Mouse (Mus musculus): ENCODE results near the gene Hjurp. TPM values are rescaled to one million over a fixed set of nuclear protein-coding genes. Genes with fewer than 3 reads are reported as not detected.
A peak's percentile ranks its signal among the peaks of the same experiment; 100 is the strongest.

The Hjurp gene
- polyA plus RNA-seq, 1 experiment from 2014 or later = 85.4 TPM

DNA sequence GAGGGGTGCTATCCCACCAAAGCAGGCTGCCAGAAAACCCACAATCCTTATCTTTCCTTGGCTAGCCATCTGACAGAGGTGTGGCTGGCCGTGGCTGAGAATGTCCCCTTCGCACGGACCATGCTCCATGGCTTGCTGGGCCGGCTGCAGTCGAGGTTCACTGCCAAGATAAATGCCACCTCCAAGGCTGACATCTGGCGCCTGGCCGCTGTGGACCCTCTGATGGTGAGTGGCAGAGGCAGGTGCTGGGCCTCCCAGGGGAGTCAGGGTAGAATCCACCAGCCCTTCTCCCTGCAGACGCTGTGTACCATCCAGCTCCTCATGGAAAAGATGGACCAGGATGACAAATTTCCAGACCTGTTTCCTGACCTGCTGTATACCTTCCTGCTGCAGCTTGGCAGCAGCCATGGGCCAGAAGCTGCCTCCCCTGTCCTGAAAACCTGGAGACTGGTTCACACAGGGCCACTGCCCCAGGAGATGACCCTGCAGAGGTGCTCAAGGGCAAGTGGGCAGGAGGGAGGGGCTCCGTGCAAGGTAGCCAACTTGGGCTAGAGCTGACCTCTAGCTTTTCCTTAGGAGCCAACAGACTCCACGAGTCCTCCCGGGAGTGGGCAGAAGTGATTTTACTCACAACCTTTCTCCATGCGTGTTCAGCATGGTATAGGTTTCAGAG, 22.5 kb downstream of the Hjurp start:
- no peaks in the 10 kb centered on the region for H3K36me3 ChIP-seq (replicated peaks)
- H3K4me3 ChIP-seq = no peak overlapping the region
- no peak overlapping the region for H3K27ac ChIP-seq
- 88% methylated on average over 12 of the region's 12 CpGs for WGBS
- no peak overlapping the region for H3K4me2 ChIP-seq
- H3K9me3 ChIP-seq = peaks cover 37% of the 10 kb centered on the region
- no peak for ATAC-seq (replicated peaks)
- no peaks in the 10 kb centered on the region for H3K4me1 ChIP-seq
- H3K27me3 ChIP-seq (replicated peaks) = no peaks in the 10 kb centered on the region
- H3K9ac ChIP-seq = no peak overlapping the region

DNA sequence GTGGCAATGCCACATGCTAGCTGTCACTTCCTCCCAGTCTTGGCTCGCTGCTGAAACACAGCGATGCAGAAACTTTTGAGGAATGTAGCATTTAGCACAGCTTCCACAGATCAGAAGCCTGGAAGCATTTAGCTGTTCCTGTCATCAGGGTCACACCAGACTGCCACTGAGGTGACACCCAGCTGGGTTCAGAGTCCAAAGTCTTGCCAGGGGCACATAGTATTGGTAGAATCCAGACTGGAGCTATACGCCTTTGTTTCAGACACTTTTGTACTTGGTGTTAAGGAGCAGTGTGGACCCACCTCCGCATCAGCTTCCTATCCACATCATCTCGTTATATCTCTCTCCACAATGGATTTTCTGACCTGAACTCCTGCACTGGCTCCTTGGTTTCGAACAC, 23.9 kb downstream of the Hjurp start:
- H3K27ac ChIP-seq = no peak overlapping the region
- no peaks in the 10 kb centered on the region for H3K36me3 ChIP-seq (replicated peaks)
- H3K4me2 ChIP-seq = no peak overlapping the region
- H3K9me3 ChIP-seq = peaks cover 47% of the 10 kb centered on the region
- no peaks in the 10 kb centered on the region for H3K27me3 ChIP-seq (replicated peaks)
- H3K4me1 ChIP-seq = no peaks in the 10 kb centered on the region
- ATAC-seq (replicated peaks) = no peak
- H3K4me3 ChIP-seq = no peak overlapping the region
- WGBS = 72% methylated on average over 6 of the region's 6 CpGs
- H3K9ac ChIP-seq = no peak overlapping the region

DNA sequence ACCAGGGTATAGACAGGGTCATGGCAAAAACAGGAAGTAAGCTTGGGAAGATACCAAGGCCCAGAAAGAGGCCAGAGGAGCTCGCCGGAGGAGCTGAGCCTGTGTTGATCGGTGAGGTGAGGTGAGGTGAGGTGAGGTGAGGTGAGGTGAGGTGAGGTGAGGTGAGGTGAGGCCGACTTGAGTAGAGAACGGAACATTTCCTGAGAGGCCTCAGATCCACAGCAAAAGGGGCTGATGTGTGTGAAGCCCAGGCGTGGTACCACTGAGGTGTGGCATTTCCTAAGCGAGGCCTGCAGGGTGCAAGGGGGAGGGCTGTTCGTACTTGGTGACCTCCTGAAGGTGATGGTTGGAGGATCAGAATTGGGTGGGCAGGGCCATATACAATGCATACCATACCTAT, 24.3 kb downstream of the Hjurp start:
- no peaks in the 10 kb centered on the region for H3K4me1 ChIP-seq
- no peak overlapping the region for H3K4me2 ChIP-seq
- H3K27ac ChIP-seq = no peak overlapping the region
- no peaks in the 10 kb centered on the region for H3K27me3 ChIP-seq (replicated peaks)
- 75% methylated on average over 8 of the region's 8 CpGs for WGBS
- no peak overlapping the region for H3K9ac ChIP-seq
- no peak for ATAC-seq (replicated peaks)
- no peaks in the 10 kb centered on the region for H3K36me3 ChIP-seq (replicated peaks)
- no peak overlapping the region for H3K4me3 ChIP-seq
- peaks cover 52% of the 10 kb centered on the region for H3K9me3 ChIP-seq

DNA sequence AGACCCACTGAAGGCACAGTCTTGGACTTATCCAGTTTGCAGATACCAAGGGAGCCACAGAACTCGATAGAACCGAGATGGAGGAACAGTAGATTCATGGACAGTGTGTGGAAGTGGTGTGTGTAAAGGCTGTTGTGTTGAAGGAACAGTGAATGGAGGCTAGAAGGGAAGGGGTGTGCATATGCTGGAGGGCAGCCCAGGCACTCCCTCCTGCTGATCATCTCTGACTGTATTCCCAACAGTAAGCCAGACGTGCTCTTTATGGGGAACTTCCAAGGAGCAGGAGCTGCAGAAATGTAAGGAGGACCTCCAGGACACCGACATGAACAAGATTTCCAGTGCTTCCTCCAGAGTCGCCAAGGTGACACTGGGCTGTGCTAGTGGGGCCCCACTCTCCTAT, 27.4 kb downstream of the Hjurp start:
- Histone ChIP-seq H3K9me3 (peaks cover 65% of the 10 kb centered on the region), H3K4me1 (no peaks in the 10 kb centered on the region), H3K9ac (no peak overlapping the region), H3K36me3 (replicated peaks) (no peaks in the 10 kb centered on the region), H3K4me2 (no peak overlapping the region), H3K4me3 (no peak overlapping the region), H3K27ac (no peak overlapping the region), H3K27me3 (replicated peaks) (no peaks in the 10 kb centered on the region)
- no peak for ATAC-seq (replicated peaks)
- 83% methylated on average over 5 of the region's 5 CpGs for WGBS

DNA sequence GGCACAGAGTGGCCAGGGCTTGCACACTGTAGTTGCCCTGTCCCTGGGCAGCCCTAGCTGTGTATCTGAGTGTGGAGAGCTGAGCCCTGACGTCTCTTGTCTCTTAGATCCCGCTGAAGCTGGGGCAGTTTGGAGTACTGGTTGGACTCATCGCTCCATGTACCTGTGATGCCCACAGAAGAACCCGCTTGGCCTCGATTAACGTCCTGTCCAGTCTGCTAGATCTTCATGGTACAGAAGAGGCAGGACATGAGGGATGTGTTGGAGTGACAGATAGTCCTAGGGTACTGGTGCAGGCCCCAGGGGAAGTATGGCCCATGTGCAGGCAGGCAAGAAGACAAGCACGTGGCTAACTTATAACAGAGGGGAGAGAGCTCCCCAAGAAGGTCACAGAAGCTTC, 27.8 kb downstream of the Hjurp start:
- H3K4me1 ChIP-seq = no peaks in the 10 kb centered on the region
- H3K36me3 ChIP-seq (replicated peaks) = no peaks in the 10 kb centered on the region
- no peak overlapping the region for H3K9ac ChIP-seq
- no peak for ATAC-seq (replicated peaks)
- H3K4me3 ChIP-seq = no peak overlapping the region
- H3K27ac ChIP-seq = no peak overlapping the region
- peaks cover 65% of the 10 kb centered on the region for H3K9me3 ChIP-seq
- no peak overlapping the region for H3K4me2 ChIP-seq
- H3K27me3 ChIP-seq (replicated peaks) = no peaks in the 10 kb centered on the region
- 78% methylated on average over 7 of the region's 7 CpGs for WGBS

DNA sequence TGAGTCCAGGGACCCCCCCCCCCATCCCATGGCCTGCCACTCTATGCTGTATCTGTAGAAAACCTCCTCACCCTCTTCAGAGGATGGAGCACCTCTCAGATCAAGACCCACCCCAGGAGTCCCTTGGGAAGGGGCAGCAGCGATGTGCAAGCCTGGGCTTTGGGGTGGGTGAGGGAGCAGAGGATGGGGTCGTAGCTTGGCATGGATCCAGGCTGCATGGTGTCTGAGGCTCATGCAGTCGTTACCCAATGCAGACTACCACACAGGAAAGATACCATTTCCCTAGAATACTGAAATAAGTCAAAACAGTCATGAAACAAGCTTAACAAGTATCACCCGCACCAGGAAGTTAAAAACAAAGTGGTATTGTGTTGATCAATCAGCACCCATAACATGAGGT, 28.8 kb downstream of the Hjurp start:
- WGBS = 75% methylated on average over 4 of the region's 4 CpGs
- no peak overlapping the region for H3K9ac ChIP-seq
- no peaks in the 10 kb centered on the region for H3K4me1 ChIP-seq
- H3K4me2 ChIP-seq = no peak overlapping the region
- no peak for ATAC-seq (replicated peaks)
- no peak overlapping the region for H3K27ac ChIP-seq
- H3K4me3 ChIP-seq = no peak overlapping the region
- no peaks in the 10 kb centered on the region for H3K27me3 ChIP-seq (replicated peaks)
- peaks cover 74% of the 10 kb centered on the region for H3K9me3 ChIP-seq
- H3K36me3 ChIP-seq (replicated peaks) = no peaks in the 10 kb centered on the region

DNA sequence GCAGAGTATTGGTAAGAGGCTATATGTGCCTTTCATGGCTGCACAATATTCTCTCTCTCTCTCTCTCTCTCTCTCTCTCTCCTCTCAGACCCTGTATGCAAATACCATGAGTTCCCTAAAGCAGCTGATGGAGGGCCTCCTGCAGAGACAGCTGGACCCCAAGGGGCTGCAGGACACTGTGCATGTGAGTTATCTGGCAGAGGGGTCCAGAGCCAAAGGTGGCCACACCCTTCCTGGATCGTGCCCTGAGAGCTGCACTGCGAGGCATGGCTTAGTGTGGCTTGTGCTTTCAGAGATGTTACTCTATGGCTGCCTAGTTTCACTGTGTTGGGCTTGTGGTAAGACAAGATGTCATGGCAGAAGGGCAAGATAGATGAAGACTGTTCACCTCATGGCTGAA, 29.8 kb downstream of the Hjurp start:
- H3K27ac ChIP-seq = no peak overlapping the region
- no peak overlapping the region for H3K4me2 ChIP-seq
- H3K4me1 ChIP-seq = no peaks in the 10 kb centered on the region
- peaks cover 78% of the 10 kb centered on the region for H3K9me3 ChIP-seq
- 54% methylated on average over 2 of the region's 2 CpGs for WGBS
- H3K4me3 ChIP-seq = no peak overlapping the region
- H3K9ac ChIP-seq = no peak overlapping the region
- H3K27me3 ChIP-seq (replicated peaks) = no peaks in the 10 kb centered on the region
- H3K36me3 ChIP-seq (replicated peaks) = no peaks in the 10 kb centered on the region
- ATAC-seq (replicated peaks) = no peak

DNA sequence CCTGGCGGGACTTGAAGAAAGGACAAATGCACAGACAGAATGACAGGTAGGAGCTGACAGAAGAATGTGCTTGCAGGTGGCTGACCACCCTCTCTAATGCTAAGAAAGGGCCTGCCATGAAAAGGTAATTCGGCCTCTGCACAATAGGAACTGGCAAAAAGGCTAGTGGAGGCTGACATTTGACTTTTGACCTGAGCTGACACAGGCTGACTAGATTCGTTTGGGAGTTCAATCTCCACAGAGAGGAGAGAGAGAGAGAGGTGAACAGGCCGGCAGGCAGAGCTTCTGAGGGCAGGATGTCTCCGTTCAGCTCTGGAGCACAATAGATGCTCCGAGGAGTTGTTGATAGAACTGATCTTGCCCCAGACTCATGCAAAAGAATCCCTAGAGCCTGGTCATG, 31.0 kb downstream of the Hjurp start:
- WGBS = 47% methylated on average over 6 of the region's 6 CpGs
- Histone ChIP-seq H3K4me3 (no peak overlapping the region), H3K4me2 (no peak overlapping the region), H3K9me3 (peaks cover 82% of the 10 kb centered on the region), H3K4me1 (no peaks in the 10 kb centered on the region), H3K27me3 (replicated peaks) (no peaks in the 10 kb centered on the region), H3K9ac (no peak overlapping the region), H3K27ac (no peak overlapping the region), H3K36me3 (replicated peaks) (no peaks in the 10 kb centered on the region)
- ATAC-seq (replicated peaks) = no peak

DNA sequence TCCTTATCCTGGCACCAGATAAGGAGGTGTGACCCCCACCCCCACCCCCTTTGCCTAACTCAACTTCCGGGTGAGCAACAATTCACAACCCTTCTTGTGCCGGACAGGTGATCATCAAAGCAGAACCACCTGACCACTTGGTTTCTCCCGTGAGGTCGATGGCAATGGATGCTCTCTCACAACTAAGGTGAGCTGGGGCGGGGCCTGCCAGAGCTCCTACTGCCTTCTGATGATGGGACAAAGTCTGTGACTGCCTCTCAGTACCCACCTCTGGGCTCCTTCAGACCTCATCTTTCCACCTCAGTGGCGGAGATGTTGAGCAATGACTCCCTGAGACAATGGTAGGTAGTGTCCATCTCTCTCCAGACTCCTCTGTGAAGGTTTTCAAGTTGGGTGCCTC, 31.6 kb downstream of the Hjurp start:
- Histone ChIP-seq H3K4me2 (no peak overlapping the region), H3K9ac (no peak overlapping the region), H3K4me3 (no peak overlapping the region), H3K27me3 (replicated peaks) (no peaks in the 10 kb centered on the region), H3K27ac (no peak overlapping the region), H3K36me3 (replicated peaks) (no peaks in the 10 kb centered on the region), H3K4me1 (no peaks in the 10 kb centered on the region), H3K9me3 (peaks cover 86% of the 10 kb centered on the region)
- 78% methylated on average over 6 of the region's 6 CpGs for WGBS
- ATAC-seq (replicated peaks) = no peak

DNA sequence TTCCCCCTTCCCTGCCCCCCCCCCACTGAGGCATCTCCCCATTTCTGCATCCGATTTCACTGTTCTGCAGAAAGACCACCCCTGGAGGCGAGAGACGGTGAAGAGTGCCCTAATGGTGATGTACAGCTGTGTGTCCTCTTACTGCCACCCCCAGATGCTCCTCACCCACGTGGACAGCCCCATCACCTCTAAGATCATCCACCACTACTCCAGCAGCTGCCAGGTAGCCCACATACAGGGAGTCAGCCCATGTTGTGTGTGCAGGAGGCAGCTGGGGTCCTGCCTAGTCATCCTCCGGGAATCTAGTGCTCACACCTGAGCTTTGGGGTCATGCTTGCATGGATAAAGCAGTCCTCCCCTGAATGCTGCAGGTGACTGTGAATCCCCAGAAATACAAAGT, 33.6 kb downstream of the Hjurp start:
- H3K9me3 ChIP-seq = peaks cover 89% of the 10 kb centered on the region
- H3K36me3 ChIP-seq (replicated peaks) = no peaks in the 10 kb centered on the region
- H3K4me2 ChIP-seq = no peak overlapping the region
- no peak for ATAC-seq (replicated peaks)
- H3K27ac ChIP-seq = no peak overlapping the region
- H3K27me3 ChIP-seq (replicated peaks) = no peaks in the 10 kb centered on the region
- no peak overlapping the region for H3K4me3 ChIP-seq
- 65% methylated on average over 5 of the region's 5 CpGs for WGBS
- no peak overlapping the region for H3K9ac ChIP-seq
- no peaks in the 10 kb centered on the region for H3K4me1 ChIP-seq

DNA sequence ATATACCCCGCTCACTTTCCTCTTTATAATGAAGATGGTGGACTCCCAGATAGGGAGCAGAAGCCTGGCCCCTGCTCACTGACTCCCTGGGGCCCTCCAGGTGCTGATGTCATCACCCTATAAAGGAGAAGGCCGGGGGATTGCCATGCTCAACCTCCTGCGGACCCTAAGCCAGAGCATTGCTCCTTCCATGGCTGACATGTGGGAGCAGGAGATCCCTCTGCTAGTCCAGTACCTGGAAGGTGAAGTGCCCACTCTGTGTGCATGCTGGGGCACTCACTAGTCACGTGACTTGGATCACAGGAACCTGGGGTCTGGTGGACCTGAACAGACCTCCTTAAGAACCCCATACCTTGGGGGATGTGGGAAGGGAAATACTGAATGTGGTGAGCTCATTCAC, 36.9 kb downstream of the Hjurp start:
- Histone ChIP-seq H3K4me1 (no peaks in the 10 kb centered on the region), H3K36me3 (replicated peaks) (no peaks in the 10 kb centered on the region), H3K4me2 (no peak overlapping the region), H3K9ac (no peak overlapping the region), H3K9me3 (peaks cover 91% of the 10 kb centered on the region), H3K27me3 (replicated peaks) (no peaks in the 10 kb centered on the region), H3K4me3 (no peak overlapping the region), H3K27ac (no peak overlapping the region)
- ATAC-seq (replicated peaks) = peak; percentile 4; the same call in 1 of the 2 replicates
- WGBS = 71% methylated on average over 4 of the region's 4 CpGs

DNA sequence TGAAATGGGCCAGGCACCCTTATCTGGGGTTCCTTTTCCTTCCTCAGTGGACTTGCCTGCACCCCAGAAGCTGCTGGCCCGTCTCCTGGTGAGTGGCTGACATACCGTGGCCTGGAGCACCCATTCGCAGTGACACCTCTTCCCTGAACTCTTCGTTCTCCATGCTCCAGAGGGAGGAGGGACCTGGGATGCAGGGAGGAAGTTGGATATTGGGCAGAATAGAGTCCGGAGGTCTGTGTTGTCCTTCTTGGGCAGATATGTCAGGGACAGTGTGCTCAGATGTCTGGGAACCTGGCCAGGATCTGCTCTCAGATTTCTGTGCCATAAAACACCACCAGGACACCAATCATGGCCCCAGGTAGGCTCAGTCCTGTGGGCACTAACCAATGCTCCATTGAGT, 37.4 kb downstream of the Hjurp start:
- ATAC-seq (replicated peaks) = no peak
- H3K4me2 ChIP-seq = no peak overlapping the region
- H3K9ac ChIP-seq = no peak overlapping the region
- H3K4me1 ChIP-seq = no peaks in the 10 kb centered on the region
- H3K27me3 ChIP-seq (replicated peaks) = no peaks in the 10 kb centered on the region
- H3K9me3 ChIP-seq = peaks cover 91% of the 10 kb centered on the region
- 76% methylated on average over 5 of the region's 5 CpGs for WGBS
- H3K4me3 ChIP-seq = no peak overlapping the region
- no peaks in the 10 kb centered on the region for H3K36me3 ChIP-seq (replicated peaks)
- H3K27ac ChIP-seq = no peak overlapping the region

DNA sequence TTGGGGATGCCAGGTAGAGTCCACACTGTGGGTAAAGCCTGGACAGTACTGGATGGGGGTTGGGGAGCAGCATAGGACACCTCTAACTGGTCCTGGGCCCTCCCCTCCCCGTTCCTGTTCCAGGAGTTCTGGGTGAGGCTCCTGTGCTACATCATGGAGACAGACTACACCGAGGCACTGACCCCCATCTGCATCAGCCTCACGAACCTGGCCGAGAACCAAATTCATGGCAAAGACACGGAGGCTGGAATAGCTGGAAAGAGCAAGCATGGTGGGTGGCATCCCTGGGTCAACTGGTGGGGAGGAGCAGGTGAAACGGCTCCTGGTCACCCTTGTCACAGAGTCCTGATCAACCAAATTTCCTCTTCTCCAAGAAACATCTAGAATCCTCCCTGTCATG, 38.7 kb downstream of the Hjurp start:
- Histone ChIP-seq H3K27me3 (replicated peaks) (no peaks in the 10 kb centered on the region), H3K4me3 (no peak overlapping the region), H3K9ac (no peak overlapping the region), H3K4me2 (no peak overlapping the region), H3K36me3 (replicated peaks) (no peaks in the 10 kb centered on the region), H3K9me3 (peaks cover 91% of the 10 kb centered on the region), H3K27ac (no peak overlapping the region), H3K4me1 (no peaks in the 10 kb centered on the region)
- 77% methylated on average over 6 of the region's 6 CpGs for WGBS
- no peak for ATAC-seq (replicated peaks)
